Mouse (Mus musculus): ENCODE measurements around the gene Anapc4.

GRCm38 (mm10) chr5:52891949-52892835 lies 58.4 kb downstream of the Anapc4 start:
- TF ChIP-seq CTCF (IDR thresholded peaks at IDR 0.05; ENCODE audit: insufficient read depth, low read length) (no peak), POLR2A (IDR thresholded peaks at IDR 0.05; ENCODE audit: borderline replicate concordance, extremely low read depth, low read depth, low read length) (no peak)

Data from lung, adult 2 months (tissue).